Mouse (Mus musculus): ENCODE results near the gene Elovl5.
"Not testable (repeated sequence)": the region's sequence is repeated elsewhere in the genome, so short reads cannot be mapped to it uniquely, and the experiment has no call there.

The Elovl5 gene

GRCm38 (mm10) chr9:77955964-77956363 is 38.8 kb downstream of the Elovl5 start:
- DNase-seq: no peak

DNA sequence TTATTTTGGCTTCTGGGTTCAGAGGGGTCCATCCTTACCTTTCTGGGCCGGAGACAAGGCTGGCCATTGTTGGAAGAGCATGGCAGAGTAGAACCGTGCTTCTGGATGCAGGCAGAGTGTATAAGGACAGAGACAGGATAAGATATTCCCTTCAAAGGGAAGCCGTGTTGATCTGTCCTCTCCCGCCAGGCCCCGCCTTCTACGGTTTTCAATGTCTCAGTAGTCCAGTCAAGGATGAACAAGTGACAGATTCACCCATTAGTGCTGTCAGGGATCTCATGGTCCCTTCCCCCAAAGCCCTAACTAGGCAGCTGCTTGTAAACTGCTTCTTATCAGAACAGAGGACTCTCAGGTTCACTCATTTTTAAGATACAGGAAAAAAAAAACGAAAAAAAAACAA is 41.2 kb downstream of the Elovl5 start:
- DNase-seq: no peak

DNA sequence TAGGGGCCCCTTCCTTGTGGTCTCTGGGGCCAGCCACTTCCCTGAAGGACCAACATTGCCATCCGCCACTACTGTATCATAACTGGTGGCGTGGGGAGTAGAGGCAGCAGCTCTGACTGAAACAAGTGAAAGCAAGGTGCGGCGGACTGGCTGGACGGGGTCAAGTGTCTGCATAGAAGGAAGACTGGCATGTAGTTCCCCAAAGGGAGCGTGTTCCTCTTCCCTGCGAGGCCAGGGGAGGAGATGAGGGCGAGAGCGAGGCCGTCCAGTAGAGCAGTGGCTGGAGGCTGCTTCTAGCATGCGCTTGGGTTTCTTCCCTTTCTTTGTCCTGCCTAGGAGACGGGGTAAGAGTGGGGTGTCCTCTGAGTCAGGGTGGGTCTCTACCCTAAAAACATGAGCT is 42.6 kb downstream of the Elovl5 start:
- no peak for DNase-seq

- DNase-seq: no peak
Measured at GRCm38 (mm10) chr9:77961350-77961749, 44.2 kb downstream of the Elovl5 start.

- DNase-seq: no peak
Measured at GRCm38 (mm10) chr9:77964084-77964483, 46.9 kb downstream of the Elovl5 start.

- peak; percentile 33 for DNase-seq
Measured at GRCm38 (mm10) chr9:77965287-77965686, 48.1 kb downstream of the Elovl5 start.

GRCm38 (mm10) chr9:77965768-77966552 is 48.8 kb downstream of the Elovl5 start:
- no peak for DNase-seq

DNA sequence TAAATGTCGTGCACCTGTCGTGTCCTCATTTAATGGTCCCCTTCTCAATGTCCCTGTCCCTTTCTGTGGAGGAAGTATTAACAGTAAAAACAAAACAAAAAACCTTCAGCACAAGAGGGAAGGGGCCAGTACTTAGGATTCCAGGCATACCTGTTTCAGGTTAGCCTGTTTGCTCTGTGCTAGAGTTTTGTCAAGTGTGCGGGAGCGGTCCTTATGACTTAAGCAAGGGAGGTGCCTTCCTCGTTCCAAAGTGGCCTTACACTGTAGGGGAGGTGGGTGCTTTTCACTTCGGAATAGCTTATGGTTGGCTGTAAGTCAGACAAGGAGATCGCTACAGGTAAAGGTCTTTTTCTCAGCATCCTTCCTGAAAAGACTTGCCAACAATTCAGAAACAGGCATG is 49.7 kb downstream of the Elovl5 start:
- DNase-seq: peak; percentile 68

GRCm38 (mm10) chr9:77967584-77968163 is 50.5 kb downstream of the Elovl5 start:
- no peak for DNase-seq

DNA sequence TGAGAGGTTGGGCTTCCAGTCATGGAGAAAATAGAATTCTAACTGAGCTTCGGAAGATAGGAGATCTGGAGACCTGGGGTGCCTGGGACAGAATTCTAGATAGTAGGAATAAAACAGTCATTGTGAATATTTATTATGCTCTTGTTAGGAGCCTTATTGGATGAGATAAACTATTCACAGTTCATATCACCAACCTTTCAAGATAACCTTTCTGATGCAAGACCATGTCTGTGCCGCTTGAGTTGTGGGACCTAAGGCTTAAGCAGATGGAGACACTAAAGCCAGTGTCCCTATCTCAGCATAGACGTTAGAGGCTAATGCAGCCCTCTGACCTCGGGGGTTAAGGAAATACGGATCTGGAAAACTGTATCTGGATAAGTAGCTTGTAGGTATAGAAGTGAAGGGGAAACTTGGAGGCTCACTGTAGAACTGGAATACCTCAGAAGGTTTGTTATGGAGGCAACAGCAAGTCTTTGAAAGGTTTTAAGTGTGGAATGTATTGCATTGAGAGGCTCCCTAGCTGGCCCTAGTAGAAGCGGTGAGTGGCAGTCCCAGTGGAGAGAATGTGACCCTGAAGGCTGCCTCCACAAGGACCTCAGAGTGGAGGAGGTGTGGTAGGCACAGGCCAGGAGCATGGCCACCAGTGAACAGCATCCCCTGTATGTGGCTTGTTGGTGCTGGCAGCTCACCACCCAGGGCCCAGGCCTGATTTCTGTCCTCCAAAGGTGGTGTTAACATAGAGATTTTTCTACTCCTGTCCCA is 52.2 kb downstream of the Elovl5 start:
- DNase-seq: no peak

GRCm38 (mm10) chr9:77979000-77979399 is 61.8 kb downstream of the Elovl5 start:
- no peak for DNase-seq

DNA sequence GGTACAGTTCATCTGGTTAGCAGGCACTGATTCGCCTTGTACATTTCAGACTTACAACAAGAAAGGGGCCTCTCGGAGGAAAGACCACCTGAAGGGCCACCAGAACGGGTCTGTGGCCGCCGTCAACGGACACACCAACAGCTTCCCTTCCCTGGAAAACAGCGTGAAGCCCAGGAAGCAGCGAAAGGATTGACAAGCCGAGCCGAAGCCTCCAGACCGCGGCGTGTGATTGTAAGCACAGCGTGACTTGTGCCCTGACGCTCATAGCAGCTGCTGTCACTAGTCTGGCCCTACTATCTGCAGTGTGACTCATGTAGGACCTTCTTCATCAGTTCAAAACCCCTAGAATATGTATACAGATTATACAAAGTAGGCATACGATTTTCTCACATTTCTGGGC is 65.5 kb downstream of the Elovl5 start:
- DNase-seq: no peak

- DNase-seq: no peak
Measured at GRCm38 (mm10) chr9:77983521-77983920, 66.4 kb downstream of the Elovl5 start.

DNA sequence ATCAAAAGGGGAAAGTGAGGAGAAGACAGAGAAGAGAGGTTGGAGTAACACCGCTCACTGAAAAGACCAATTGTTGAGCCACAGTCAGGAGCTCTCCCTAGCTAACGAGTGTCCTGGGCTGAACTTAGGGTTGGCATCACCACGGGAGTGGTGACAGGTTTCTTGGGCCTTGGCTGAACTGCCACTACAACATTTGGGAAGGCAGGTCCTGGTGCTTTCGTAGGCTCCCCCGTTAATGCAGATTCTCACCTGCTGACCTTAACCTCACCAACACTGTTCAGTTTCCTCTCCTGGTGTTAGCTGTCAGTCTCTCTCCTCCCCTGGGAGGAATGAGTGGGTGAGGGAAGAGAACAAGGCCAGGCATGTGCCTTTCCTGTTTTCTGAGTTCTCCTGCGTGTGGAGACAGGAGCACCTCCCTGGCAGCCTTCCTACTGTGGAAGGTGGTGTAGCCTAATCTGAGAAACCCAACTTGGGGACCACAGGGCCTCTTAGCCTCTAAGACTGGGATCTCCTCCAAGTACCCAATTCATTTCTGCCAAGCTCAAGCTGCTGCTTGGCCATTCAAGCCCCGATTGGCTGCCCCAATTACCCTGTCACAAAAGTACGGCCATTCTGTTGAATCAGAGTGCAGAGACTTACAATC is 69.1 kb downstream of the Elovl5 start:
- no peak for DNase-seq

GRCm38 (mm10) chr9:77989626-77990025 is 72.5 kb downstream of the Elovl5 start:
- no peak for DNase-seq

DNA sequence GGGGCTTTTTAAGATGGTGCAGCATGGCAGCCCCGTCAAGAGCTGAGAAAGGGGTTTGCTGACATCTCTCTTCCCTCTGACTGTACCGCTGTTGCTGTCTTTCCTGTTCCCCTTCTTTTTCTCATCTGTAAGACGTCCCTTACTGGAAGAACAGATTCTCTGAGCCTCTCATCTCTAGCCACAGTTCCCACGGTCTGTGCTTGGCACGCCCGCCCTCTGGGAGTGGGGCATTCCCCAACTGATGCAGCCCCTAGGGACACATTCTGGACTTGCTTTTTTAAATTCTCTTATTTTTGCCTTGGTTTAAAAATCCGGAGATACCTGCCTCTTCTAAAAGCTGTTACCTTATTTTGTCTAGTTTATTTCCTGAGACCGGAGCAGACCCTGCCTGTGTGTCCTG is 73.1 kb downstream of the Elovl5 start:
- no peak for DNase-seq

DNA sequence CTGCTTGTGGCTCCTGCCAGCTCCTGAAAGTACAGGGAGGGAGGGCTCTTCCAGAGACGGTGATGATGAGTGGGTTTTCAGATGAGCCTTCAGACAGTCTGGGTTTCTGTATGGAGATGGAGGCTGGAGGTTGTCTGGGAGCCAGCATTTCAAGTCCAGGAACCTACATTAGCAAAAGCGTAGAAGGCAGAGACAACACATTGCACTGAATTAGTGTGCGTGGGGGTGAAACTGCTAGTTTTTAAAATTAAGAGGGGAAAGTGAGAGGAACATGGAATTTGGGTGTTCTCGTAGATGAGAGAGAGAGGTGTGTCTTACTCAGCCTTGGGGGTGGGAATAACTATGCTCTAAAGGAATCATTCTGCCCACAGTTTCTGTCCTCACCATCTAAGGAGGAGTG is 74.5 kb downstream of the Elovl5 start:
- DNase-seq: no peak

GRCm38 (mm10) chr9:77992276-77992675 is 75.1 kb downstream of the Elovl5 start:
- peak; percentile 26 for DNase-seq

DNA sequence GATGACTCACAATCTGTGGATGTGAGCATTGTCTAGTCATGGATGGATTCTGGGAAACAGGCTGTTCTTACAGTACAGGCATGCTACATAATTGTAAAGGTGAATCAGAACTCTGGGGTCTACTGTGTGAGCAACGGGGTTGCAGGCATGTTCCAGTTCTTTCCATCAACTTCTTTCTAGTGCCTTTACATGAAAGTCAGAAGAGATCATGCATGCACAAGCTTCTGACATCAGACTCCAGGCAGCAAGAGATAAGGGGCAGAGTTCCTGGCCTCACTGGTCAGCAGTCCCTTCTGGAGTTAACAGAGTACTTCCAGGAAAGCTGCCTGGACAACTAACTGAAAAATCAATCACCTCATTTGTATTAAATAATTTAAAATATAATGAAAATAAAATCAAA is 75.9 kb downstream of the Elovl5 start:
- no peak for DNase-seq

- not testable (repeated sequence) for DNase-seq
Measured at GRCm38 (mm10) chr9:77993538-77994255, 76.5 kb downstream of the Elovl5 start.

GRCm38 (mm10) chr9:77995235-77995634 is 78.1 kb downstream of the Elovl5 start:
- no peak for DNase-seq

- no peak for DNase-seq
Measured at GRCm38 (mm10) chr9:78000586-78001500, 83.7 kb downstream of the Elovl5 start.

All from lung, postnatal 10 days (tissue).